Mouse (Mus musculus) left cerebral cortex, postnatal 25 days (tissue): ENCODE data around the gene Gdap1l1. TPM values are rescaled to one million over a fixed set of nuclear protein-coding genes. Genes with fewer than 3 reads are reported as not detected.

Source experiments
- DNase-seq, 2 experiments: peaks; one replicate each; pipeline ENCODE4 v3.0.0; 2022; ENCODE audit warnings: low spot score in 2 of 2, mixed read lengths in 1 of 2
- intact Hi-C: fragments of 180-260 bp; cut with DNase I; formaldehyde crosslinking; loops from one replicate; pipeline ENCODE4 v1.15.1; 2025
- total RNA-seq, 2 experiments: library from RNA; stranded (reverse); gene quantifications; 2 replicates each; pipeline ENCODE4 v1.2.3; 2021

The Gdap1l1 gene
- total RNA-seq, 2 experiments from 2014 or later = 68.8 to 77.1 TPM

GRCm38 (mm10) chr2:163492018-163492417 is 53.7 kb downstream of the Gdap1l1 start, which contains the start of gene R3hdml:
TSS of gene R3hdml (plus strand) at chr2:163492318.
- intact Hi-C loops = no loop called here
- DNase-seq = no peak

DNA sequence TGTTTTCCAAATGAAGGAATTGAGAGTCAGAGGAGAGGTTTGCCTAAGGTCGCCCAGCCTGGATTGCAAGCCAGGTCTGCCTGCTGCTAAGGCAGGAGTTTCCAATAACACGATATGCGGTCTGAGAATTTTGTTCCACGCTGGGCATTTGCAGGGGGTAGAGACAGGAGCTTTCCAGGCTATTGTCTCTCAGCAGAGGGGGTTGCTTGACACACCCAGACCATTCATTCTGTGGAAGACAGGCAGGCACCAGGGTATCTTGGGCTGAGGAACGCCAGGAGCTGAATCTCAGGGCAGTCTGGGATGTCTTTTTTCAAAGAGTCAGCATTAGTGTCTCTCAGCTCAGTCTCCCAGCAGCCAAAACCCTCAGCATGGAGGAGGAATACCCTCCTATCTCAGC is 54.8 kb downstream of the Gdap1l1 start:
- no peak for DNase-seq
- intact Hi-C loops = no loop called here

DNA sequence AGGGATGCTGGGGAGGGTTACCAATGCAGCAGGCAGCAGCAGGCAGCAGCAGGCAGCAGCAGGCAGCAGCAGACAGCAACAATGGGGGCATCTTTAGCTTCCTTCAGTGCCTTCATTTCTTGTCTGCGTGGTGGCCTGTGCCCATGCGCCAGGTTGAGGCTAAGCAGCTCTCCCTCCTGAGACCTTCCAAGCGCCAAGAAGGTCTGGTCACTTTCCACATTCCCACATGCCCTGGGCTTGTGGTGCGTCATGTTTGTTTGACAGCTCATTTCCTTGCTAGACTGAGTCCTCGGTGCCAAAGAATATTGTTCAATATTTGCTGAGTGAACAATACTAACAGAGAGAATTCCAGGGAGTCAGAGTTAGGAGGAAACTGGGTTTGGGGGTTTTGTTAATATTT is 55.7 kb downstream of the Gdap1l1 start:
- intact Hi-C loops = no loop called here

DNA sequence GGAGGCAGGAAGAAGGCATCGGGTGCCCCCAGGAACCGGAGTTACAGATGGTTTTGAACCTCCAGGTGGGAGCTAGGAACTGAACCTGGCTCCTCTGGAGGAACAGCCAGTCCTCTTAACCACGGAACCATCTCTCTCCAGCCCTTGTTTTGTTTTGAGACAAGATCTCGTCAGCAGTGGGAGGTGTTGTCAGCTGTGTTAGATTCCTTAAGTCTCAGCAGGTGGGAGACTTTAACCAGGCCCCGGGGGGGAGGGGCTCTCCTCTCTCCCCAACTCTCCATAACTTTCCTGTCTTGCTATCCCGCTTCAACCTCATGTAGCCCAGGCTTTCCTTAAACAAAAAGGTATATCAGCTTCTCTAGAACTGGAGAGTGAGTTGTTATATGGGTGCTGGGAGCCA is 56.2 kb downstream of the Gdap1l1 start:
- intact Hi-C loops = no loop called here
- DNase-seq = no peak

More for the DNA sequence above, 55.7 kb downstream of the Gdap1l1 start:
- DNase-seq = no peak

DNA sequence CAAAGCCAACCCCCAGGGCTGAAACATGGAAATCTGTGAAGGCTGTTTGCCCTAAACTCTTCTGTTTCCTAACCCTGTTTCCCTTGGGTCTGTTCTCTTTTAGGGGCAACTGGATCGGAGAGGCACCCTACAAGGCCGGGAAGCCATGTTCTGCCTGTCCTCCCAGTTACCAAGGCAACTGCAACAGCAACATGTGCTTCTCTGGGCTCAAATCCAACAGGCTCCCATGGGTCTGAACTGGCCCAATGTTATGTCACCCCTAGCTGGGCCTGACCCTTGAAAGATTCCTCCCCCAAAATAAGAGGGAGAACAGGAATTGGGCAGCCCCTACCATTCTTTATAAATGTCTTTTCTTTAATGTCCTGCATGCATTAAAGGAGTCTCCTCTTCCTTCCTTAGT is 63.9 kb downstream of the Gdap1l1 start:
- intact Hi-C loops = no loop called here

GRCm38 (mm10) chr2:163503191-163503590 is 64.9 kb downstream of the Gdap1l1 start:
- DNase-seq = no peak
- intact Hi-C loops = no loop called here

More for the DNA sequence above, 63.9 kb downstream of the Gdap1l1 start:
- no peak for DNase-seq

Other genes starting within 250 kb of the Gdap1l1 start
- 10 to 100 TPM; 24.6 to 27.5 TPM for gene Tox2, start 235.4 kb upstream of the Gdap1l1 start, total RNA-seq
- under 1 TPM; 0.46 to 0.48 TPM for gene Jph2, start 40.5 kb upstream of the Gdap1l1 start, total RNA-seq
- 10 to 100 TPM; 22.9 to 24.6 TPM for gene Oser1, start 13.8 kb upstream of the Gdap1l1 start, total RNA-seq
- 10 to 100 TPM; 19.3 to 20.3 TPM for gene Fitm2, start 34.2 kb downstream of the Gdap1l1 start, total RNA-seq
- not detected for gene R3hdml, start 53.8 kb downstream of the Gdap1l1 start, total RNA-seq
- gene Hnf4a, start 68.3 kb downstream of the Gdap1l1 start, total RNA-seq = not detected
- 10 to 100 TPM; 69.4 to 71.3 TPM for gene Ttpal, start 163.8 kb downstream of the Gdap1l1 start, total RNA-seq
- 100 to 1,000 TPM; 243 to 244 TPM for gene Serinc3, start 206.7 kb downstream of the Gdap1l1 start, total RNA-seq
- 100 to 1,000 TPM; 132 to 133 TPM for gene Pkig, start 219.9 kb downstream of the Gdap1l1 start, total RNA-seq